Mouse (Mus musculus): ENCODE measurements at regions not wholly inside any gene's neighbourhood (a gene's known extent, or its start where the extent isn't known, plus 50 kb on each side); places are given as distances from the start of the nearest gene placed in this dataset.

- no peak for TF ChIP-seq CTCF (conservative IDR thresholded peaks at IDR 0.05; ENCODE audit: low read length)
- TF ChIP-seq POU5F1 (IDR thresholded peaks at IDR 0.05; ENCODE audit: borderline replicate concordance, low read length), result no peak
Measured at GRCm38 (mm10) chr8:115494353-115494752, 213.2 kb downstream of the Maf start.
